Comparison of ENCODE assay signal across 8 mouse cellular contexts in genomic region chr17:47989951-47990378, GRCm38 (mm10). TPM values are rescaled to one million over a fixed set of nuclear protein-coding genes. Genes with fewer than 3 reads are reported as not detected.
DNase-seq lines count a peak whose midpoint lies in the region; ATAC-seq and TF ChIP-seq lines count a peak whose summit lies in the region.

No protein-coding gene starts in this region.

- peak; percentile 42 for DNase-seq in left cerebral cortex, postnatal 4 days
- no peak for DNase-seq in left cerebral cortex, adult 2 months (ENCODE audit: extremely low spot score in 1 of 2, low spot score in 2 of 2)
- DNase-seq in liver, embryonic 11.5 days (ENCODE audit: low spot score): peak; percentile 59
- DNase-seq in frontal cortex, postnatal 10 days (ENCODE audit: low spot score in 2 of 2): no peak
- no peak for DNase-seq in urinary bladder, postnatal 4 days (ENCODE audit: low spot score in 2 of 2)

- H3K9me3 ChIP-seq in forebrain, embryonic 12.5 days: no peaks in the 10 kb centered on the region
- no peaks in the 10 kb centered on the region for H3K9me3 ChIP-seq in liver, embryonic 11.5 days (ENCODE audit: control insufficient read depth, low read length)

- no peak for TF ChIP-seq CTCF in left cerebral cortex, adult 2 months (IDR thresholded peaks at IDR 0.05)

- no peak overlapping the region for H3K4me3 ChIP-seq in left cerebral cortex, adult 2 months
- H3K4me3 ChIP-seq in forebrain, embryonic 12.5 days (replicated peaks): no peak overlapping the region
- H3K4me3 ChIP-seq in liver, embryonic 11.5 days (ENCODE audit: low read depth, low read length): no peak overlapping the region

- H3K36me3 ChIP-seq in forebrain, embryonic 12.5 days (replicated peaks): no peaks in the 10 kb centered on the region
- H3K36me3 ChIP-seq in liver, embryonic 11.5 days (ENCODE audit: control insufficient read depth, insufficient read depth, low read length): no peaks in the 10 kb centered on the region

- 2% methylated on average over 8 of the region's 8 CpGs for WGBS in forebrain, embryonic 12.5 days
- WGBS in liver, embryonic 11.5 days: 5% methylated on average over 8 of the region's 8 CpGs

- peaks cover 8% of the 10 kb centered on the region; the same call in 1 of the 2 replicates for H3K27me3 ChIP-seq in forebrain, embryonic 12.5 days
- no peaks in the 10 kb centered on the region for H3K27me3 ChIP-seq in liver, embryonic 11.5 days (replicated peaks; ENCODE audit: control insufficient read depth, insufficient read depth, low read length)

- no peak overlapping the region for H3K27ac ChIP-seq in left cerebral cortex, adult 2 months
- H3K27ac ChIP-seq in forebrain, embryonic 12.5 days: peak overlapping the region; percentile 85
- peak overlapping the region; percentile 82 for H3K27ac ChIP-seq in liver, embryonic 11.5 days (ENCODE audit: low read depth, low read length)

- H3K9ac ChIP-seq in forebrain, embryonic 12.5 days: 0 out of 2 replicates have a peak overlapping the region, but pooled peaks have one; percentile 25
- peak overlapping the region; percentile 53 for H3K9ac ChIP-seq in liver, embryonic 11.5 days (ENCODE audit: low read depth, low read length)

- peak; percentile 87 for ATAC-seq in forebrain, embryonic 12.5 days (ENCODE audit: low FRiP score)
- peak; percentile 76 for ATAC-seq in liver, embryonic 11.5 days (replicated peaks; ENCODE audit: low FRiP score)
- ATAC-seq in neutrophil, adult 5-6 weeks (ENCODE audit: extremely low read depth, insufficient number of reproducible peaks, low FRiP score, poor library complexity, severe bottlenecking): peak; percentile 51; the same call in 1 of the 2 replicates
- ATAC-seq in frontal cortex, adult (ENCODE audit: low TSS enrichment): no peak

- intact Hi-C loops in left cerebral cortex, postnatal 4 days (cut with DNase I): no loop called here
- intact Hi-C loops in left cerebral cortex, adult 2 months (cut with DNase I): no loop called here

- peak overlapping the region; percentile 31 for H3K4me2 ChIP-seq in forebrain, embryonic 12.5 days
- peak overlapping the region; percentile 23; the same call in 1 of the 2 replicates for H3K4me2 ChIP-seq in liver, embryonic 11.5 days

- peaks cover 23% of the 10 kb centered on the region for H3K4me1 ChIP-seq in forebrain, embryonic 12.5 days
- H3K4me1 ChIP-seq in liver, embryonic 11.5 days (replicated peaks; ENCODE audit: control insufficient read depth, insufficient read depth, low read length): peaks cover 30% of the 10 kb centered on the region

RNA-seq across cellular contexts. Expression of gene 1700122O11Rik, which starts 48.1 kb away (rescaled TPM):
- not detected for total RNA-seq in left cerebral cortex, postnatal 4 days (2021)
- total RNA-seq in left cerebral cortex, adult 2 months (2021): not detected
- polyA plus RNA-seq in forebrain, embryonic 12.5 days (2016; fragmentation: Nextera tagmentation; extraction: Ambion mirVana): not detected in 2 replicates
- not detected in 2 replicates for polyA plus RNA-seq in liver, embryonic 11.5 days (2014; fragmentation: Nextera tagmentation; extraction: Ambion mirVana)
- not detected in 2 replicates for total RNA-seq in neutrophil, adult 5-6 weeks (2017)

Comparison
In these comparisons a context has a peak if more than half of its experiments do, and no peak if none do; other contexts are left out.
1. DNase-seq: peak in left cerebral cortex, postnatal 4 days (single experiment) and liver, embryonic 11.5 days (single experiment); none in left cerebral cortex, adult 2 months (0 of 2), frontal cortex, postnatal 10 days (0 of 2) and urinary bladder, postnatal 4 days (0 of 2).